Mouse (Mus musculus) stomach, postnatal 0 days (tissue): ENCODE data around the gene AI854703.

ENCODE experiments used
- CTCF ChIP-seq: IDR thresholded peaks from 2 replicates; pipeline ENCODE4 v1.5.1; 2016; ENCODE audit warnings: antibody characterized with exemption, low read depth, mild to moderate bottlenecking, moderate library complexity
- EP300 ChIP-seq: optimal IDR thresholded peaks from 2 replicates; pipeline ENCODE3; 2016; ENCODE audit warnings: antibody characterized with exemption

DNA sequence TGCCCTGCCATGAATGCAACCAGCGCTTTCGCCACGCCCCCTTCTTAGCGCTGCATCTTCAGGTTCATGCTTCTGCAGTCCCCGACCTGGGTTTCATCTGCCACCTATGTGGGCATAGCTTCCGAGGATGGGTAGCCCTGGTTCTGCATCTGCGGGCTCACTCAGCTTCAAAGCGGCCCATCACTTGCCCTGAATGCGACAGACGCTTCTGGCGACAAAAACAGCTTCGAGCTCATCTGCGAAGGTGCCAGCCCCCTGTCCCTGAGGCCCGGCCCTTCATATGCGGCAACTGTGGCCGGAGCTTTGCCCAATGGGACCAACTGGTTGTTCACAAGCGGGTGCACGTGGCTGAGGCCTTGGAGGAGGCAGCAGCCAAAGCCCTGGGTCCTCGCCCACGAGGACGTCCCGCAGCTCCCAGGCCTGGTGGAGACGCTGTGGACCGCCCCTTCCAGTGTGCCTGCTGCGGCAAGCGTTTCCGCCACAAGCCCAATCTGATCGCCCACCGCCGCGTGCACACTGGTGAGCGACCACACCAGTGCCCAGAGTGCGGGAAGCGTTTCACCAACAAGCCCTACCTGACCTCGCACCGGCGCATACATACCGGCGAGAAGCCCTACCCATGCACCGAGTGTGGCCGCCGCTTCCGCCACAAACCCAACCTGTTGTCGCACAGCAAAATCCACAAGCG, 29.9 kb upstream of the AI854703 start:
- TF ChIP-seq CTCF (no peak), EP300 (no peak)
